Mouse (Mus musculus) liver, embryonic 14.5 days (tissue): ENCODE results near the gene Tunar. TPM values are rescaled to one million over a fixed set of nuclear protein-coding genes. Genes with fewer than 3 reads are reported as not detected.

Experiments
- ATAC-seq: fragments of 200-750 bp; cut with Nextera tagmentation; 2 replicates; pipeline ENCODE4 v1.8.0; 2017; ENCODE audit warnings: moderate number of reproducible peaks, mild to moderate bottlenecking, moderate library complexity; ENCODE audit not compliant: insufficient read depth
- DNase-seq, 3 experiments: peaks; one replicate each; pipeline ENCODE4 v3.0.0-alpha.2; 2012 to 2013; ENCODE audit warnings: low read depth in 3 of 3, low spot score in 3 of 3
- H3K27ac ChIP-seq: fragments of 300-500 bp; sonication (generic); 2 replicates; pipeline ENCODE4 v1.5.1; 2014; ENCODE audit warnings: moderate library complexity, mild to moderate bottlenecking, control low read depth, inconsistent platforms
- H3K27me3 ChIP-seq: fragments of 300-500 bp; sonication (generic); 2 replicates; pipeline ENCODE4 v1.6.1; 2014; ENCODE audit warnings: mild to moderate bottlenecking, low read length, moderate library complexity; ENCODE audit not compliant: control insufficient read depth, insufficient read depth
- H3K36me3 ChIP-seq: fragments of 300-500 bp; sonication (generic); replicated peaks from 2 replicates; pipeline ENCODE4 v1.6.1; 2014; ENCODE audit warnings: low read depth; ENCODE audit not compliant: control insufficient read depth, insufficient read depth
- H3K4me1 ChIP-seq, 2 experiments: fragments of 200-500 bp in 1 of 2; fragments of 300-500 bp in 1 of 2; sonication (generic) in 1 of 2; replicated peaks; 2 replicates each; pipeline ENCODE4 v1.6.1; 2012 to 2014; ENCODE audit warnings: antibody characterized with exemption in 1 of 2, inconsistent platforms in 1 of 2, low read length in 1 of 2; ENCODE audit not compliant: control insufficient read depth in 2 of 2, insufficient read depth in 2 of 2
- H3K4me2 ChIP-seq: fragments of 300-500 bp; sonication (generic); 2 replicates; pipeline ENCODE4 v1.6.1; 2014; ENCODE audit warnings: low read depth, mild to moderate bottlenecking, control low read depth, moderate library complexity
- H3K4me3 ChIP-seq, 2 experiments: fragments of 200-500 bp in 1 of 2; fragments of 300-500 bp in 1 of 2; sonication (generic) in 1 of 2; 2 replicates each; pipeline ENCODE4 v1.5.1; 2012 to 2014; ENCODE audit warnings: low read depth in 2 of 2, low read length in 2 of 2, mild to moderate bottlenecking in 2 of 2, control low read depth in 1 of 2, inconsistent platforms in 1 of 2, moderate library complexity in 1 of 2; ENCODE audit not compliant: insufficient read depth in 1 of 2
- H3K9ac ChIP-seq: fragments of 300-500 bp; sonication (generic); replicated peaks from 2 replicates; pipeline ENCODE4 v1.6.1; 2014; ENCODE audit warnings: mild to moderate bottlenecking, control low read depth, moderate library complexity
- H3K9me3 ChIP-seq: fragments of 300-500 bp; sonication (generic); 2 replicates; pipeline ENCODE4 v1.6.1; 2016; ENCODE audit warnings: low read length, mixed read lengths; ENCODE audit not compliant: control insufficient read depth
- CTCF ChIP-seq: IDR thresholded peaks from 2 replicates; pipeline ENCODE4 v1.5.1; 2016; ENCODE audit warnings: antibody characterized with exemption, low read depth, control low read depth
- EP300 ChIP-seq: IDR thresholded peaks from 2 replicates; pipeline ENCODE4 v1.6.1; 2016; ENCODE audit warnings: antibody characterized with exemption, low read depth
- WGBS: fragments of 180-500 bp; shearing (Covaris S2); extraction: QIAGEN DNeasy Blood & Tissue Kit; methylation state at CpG from one replicate; pipeline ENCODE4 v1.1.7; 2014; ENCODE audit not compliant: insufficient replicate concordance; 5-methylcytosine and 5-hydroxymethylcytosine counted together
- polyA plus RNA-seq, 2 experiments: library from polyadenylated mRNA; depleted of rRNA in 1 of 2; stranded (reverse) in 1 of 2; unstranded in 1 of 2; fragments of >200 nt; fragmentation: Nextera tagmentation in 1 of 2; extraction: Ambion mirVana in 1 of 2; gene quantifications; 2 replicates each; pipeline versions ENCODE4 v1.2.1 to v1.2.3; 2012 to 2014

Gene Tunar
- not detected in 2 replicates for polyA plus RNA-seq (2012; rRNA removed)
- polyA plus RNA-seq (2014; fragmentation: Nextera tagmentation; extraction: Ambion mirVana) = not detected in 2 replicates

DNA sequence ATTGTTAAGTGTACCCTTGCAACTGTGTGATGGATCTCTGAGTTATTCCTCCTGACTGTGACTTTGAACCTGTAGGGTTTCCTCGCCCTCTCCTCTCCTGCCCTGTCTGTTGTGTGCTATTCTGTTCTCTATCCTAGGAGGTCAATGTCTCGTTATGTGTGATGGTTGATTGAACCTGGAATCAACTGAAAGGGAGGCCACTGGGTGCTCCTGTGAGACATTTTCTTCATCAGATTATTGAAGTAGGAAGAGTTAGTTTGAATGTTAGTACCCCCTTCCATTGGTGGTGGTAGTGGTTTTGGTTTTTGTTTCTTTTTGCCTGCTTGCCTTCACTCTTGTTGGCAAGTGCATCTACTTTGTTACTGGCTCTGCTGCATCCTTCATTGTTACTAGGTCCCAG, at the start of gene Tunar:
Tunar (plus strand) TSS at position 301 of the 400 bp plus-strand sequence.
- ATAC-seq (no peak), DNase-seq (no peak)
- no peak within 1 kb of the TSS for H3K4me3 ChIP-seq
- no peak within 1 kb of the TSS for H3K4me2 ChIP-seq
- no peaks in the 10 kb centered on the region for H3K4me1 ChIP-seq
- H3K9ac ChIP-seq = no peak within 1 kb of the TSS
- 54% methylated on average over 2 of the region's 2 CpGs for WGBS
- H3K27me3 ChIP-seq = peaks cover 21% of the 10 kb centered on the region
- TF ChIP-seq EP300 = no peak
- TF ChIP-seq CTCF = no peak
- no peaks in the 10 kb centered on the region for H3K36me3 ChIP-seq
- H3K9me3 ChIP-seq = no peaks in the 10 kb centered on the region
- no peak within 1 kb of the TSS for H3K27ac ChIP-seq

DNA sequence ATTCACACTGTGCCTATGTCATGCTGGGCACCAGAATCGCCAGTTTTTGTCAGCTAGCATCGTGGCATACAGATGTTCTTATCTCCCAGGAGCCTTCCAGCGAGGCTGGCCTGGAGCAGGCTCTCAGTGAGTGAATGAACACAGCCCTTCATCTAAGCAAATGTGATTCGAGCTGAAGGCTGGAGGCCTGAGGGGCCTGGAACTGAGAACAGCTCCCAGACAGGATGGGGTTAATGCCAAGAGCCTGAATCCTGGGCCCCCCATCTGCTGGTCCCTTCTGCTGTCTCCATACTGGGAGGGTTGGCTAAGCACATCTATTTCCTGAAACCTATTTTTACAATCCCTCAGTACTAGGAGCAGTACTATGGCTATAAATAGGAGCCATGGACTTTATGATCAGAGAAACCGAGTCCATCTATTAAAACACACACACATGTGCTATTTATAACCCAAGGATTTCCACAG, 21.1 kb upstream of the Tunar start:
- no peak overlapping the region for H3K9ac ChIP-seq
- no peak for ATAC-seq
- H3K36me3 ChIP-seq = no peaks in the 10 kb centered on the region
- TF ChIP-seq CTCF = no peak
- TF ChIP-seq EP300 = no peak
- no peaks in the 10 kb centered on the region for H3K4me1 ChIP-seq
- H3K27me3 ChIP-seq = no peaks in the 10 kb centered on the region
- WGBS = 44% methylated on average over 5 of the region's 5 CpGs
- no peak overlapping the region for H3K4me2 ChIP-seq
- H3K4me3 ChIP-seq = no peak overlapping the region
- no peak for DNase-seq
- no peak overlapping the region for H3K27ac ChIP-seq
- H3K9me3 ChIP-seq = no peaks in the 10 kb centered on the region

GRCm38 (mm10) chr12:105314328-105314727, 19.3 kb upstream of the Tunar start:
- Histone ChIP-seq H3K4me2 (no peak overlapping the region), H3K36me3 (no peaks in the 10 kb centered on the region), H3K27ac (no peak overlapping the region), H3K9ac (no peak overlapping the region), H3K27me3 (no peaks in the 10 kb centered on the region), H3K9me3 (no peaks in the 10 kb centered on the region), H3K4me3 (no peak overlapping the region), H3K4me1 (no peaks in the 10 kb centered on the region)
- WGBS = 66% methylated on average over 1 of the region's 1 CpGs
- TF ChIP-seq CTCF = no peak
- no peak for TF ChIP-seq EP300
- ATAC-seq = no peak
- no peak for DNase-seq

GRCm38 (mm10) chr12:105322160-105322559, 11.5 kb upstream of the Tunar start:
- Histone ChIP-seq H3K4me2 (no peak overlapping the region), H3K4me3 (no peak overlapping the region), H3K9ac (no peak overlapping the region), H3K36me3 (no peaks in the 10 kb centered on the region), H3K27me3 (no peaks in the 10 kb centered on the region), H3K27ac (no peak overlapping the region), H3K4me1 (no peaks in the 10 kb centered on the region), H3K9me3 (no peaks in the 10 kb centered on the region)
- TF ChIP-seq CTCF (no peak), EP300 (no peak)
- ATAC-seq = no peak
- WGBS = 27% methylated on average over 6 of the region's 6 CpGs
- no peak for DNase-seq

DNA sequence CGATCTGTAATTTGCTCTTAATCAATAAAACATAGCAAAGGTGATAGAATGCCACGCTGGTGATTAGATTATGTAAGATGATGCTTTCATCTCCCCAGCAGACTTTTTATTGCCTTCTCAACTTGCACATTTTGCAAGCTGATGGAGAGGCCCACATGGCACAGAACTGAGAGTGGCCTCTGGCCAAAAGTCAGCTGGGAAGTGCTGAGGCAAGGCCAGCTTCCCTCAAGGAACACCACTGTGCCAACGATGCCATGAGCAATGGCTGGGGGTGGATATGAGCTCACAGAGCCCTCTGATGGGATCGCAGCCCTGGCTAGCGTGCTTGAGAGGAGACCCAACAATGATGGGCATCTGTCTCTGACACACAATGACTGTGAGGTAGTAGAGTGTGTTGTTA, 6.6 kb upstream of the Tunar start:
- H3K36me3 ChIP-seq = no peaks in the 10 kb centered on the region
- no peaks in the 10 kb centered on the region for H3K27me3 ChIP-seq
- TF ChIP-seq EP300 (no peak), CTCF (no peak)
- no peaks in the 10 kb centered on the region for H3K4me1 ChIP-seq
- DNase-seq = no peak
- no peak overlapping the region for H3K9ac ChIP-seq
- WGBS = 47% methylated on average over 5 of the region's 5 CpGs
- no peaks in the 10 kb centered on the region for H3K9me3 ChIP-seq
- ATAC-seq = no peak
- no peak overlapping the region for H3K27ac ChIP-seq
- no peak overlapping the region for H3K4me2 ChIP-seq
- H3K4me3 ChIP-seq = no peak overlapping the region
